7 mouse cellular contexts compared by ENCODE assay signal in genomic region chr4:115839956-115840355, GRCm38 (mm10). TPM values are rescaled to one million over a fixed set of nuclear protein-coding genes. Genes with fewer than 3 reads are reported as not detected.
A peak's percentile ranks its signal among the peaks of the same experiment; 100 is the strongest.
DNase-seq lines count a peak whose midpoint lies in the region; ATAC-seq lines count a peak whose summit lies in the region.

No protein-coding gene starts in this region.

- H3K27ac ChIP-seq in neural tube, embryonic 11.5 days (ENCODE audit: low read depth, low read length): no peak overlapping the region
- H3K27ac ChIP-seq in forebrain, embryonic 16.5 days (ENCODE audit: low read length): no peak overlapping the region
- no peak overlapping the region; the same call in 1 of the 2 replicates for H3K27ac ChIP-seq in limb, embryonic 12.5 days
- no peak overlapping the region for H3K27ac ChIP-seq in neural tube, embryonic 13.5 days (replicated peaks)

- no peak overlapping the region; the same call in 1 of the 2 replicates for H3K4me3 ChIP-seq in neural tube, embryonic 11.5 days (ENCODE audit: low read depth, low read length)
- H3K4me3 ChIP-seq in forebrain, embryonic 16.5 days (replicated peaks; ENCODE audit: low read length): no peak overlapping the region
- peak overlapping the region; percentile 71 for H3K4me3 ChIP-seq in limb, embryonic 12.5 days (replicated peaks)
- peak overlapping the region; percentile 73 for H3K4me3 ChIP-seq in neural tube, embryonic 13.5 days

- H3K9ac ChIP-seq in neural tube, embryonic 11.5 days (ENCODE audit: low read length): no peak overlapping the region
- no peak overlapping the region for H3K9ac ChIP-seq in forebrain, embryonic 16.5 days (replicated peaks; ENCODE audit: low read depth, low read length)
- no peak overlapping the region for H3K9ac ChIP-seq in limb, embryonic 12.5 days (replicated peaks)
- H3K9ac ChIP-seq in neural tube, embryonic 13.5 days: no peak overlapping the region

- 53% methylated on average over 4 of the region's 4 CpGs for WGBS in neural tube, embryonic 11.5 days
- WGBS in forebrain, embryonic 16.5 days: 59% methylated on average over 4 of the region's 4 CpGs
- WGBS in limb, embryonic 12.5 days: 45% methylated on average over 4 of the region's 4 CpGs
- 51% methylated on average over 4 of the region's 4 CpGs for WGBS in neural tube, embryonic 13.5 days

- no peaks in the 10 kb centered on the region for H3K9me3 ChIP-seq in neural tube, embryonic 11.5 days (ENCODE audit: control insufficient read depth, low read length)
- no peaks in the 10 kb centered on the region for H3K9me3 ChIP-seq in forebrain, embryonic 16.5 days (ENCODE audit: control insufficient read depth, low read length)
- no peaks in the 10 kb centered on the region for H3K9me3 ChIP-seq in limb, embryonic 12.5 days
- H3K9me3 ChIP-seq in neural tube, embryonic 13.5 days: no peaks in the 10 kb centered on the region

- peak overlapping the region; percentile 60 for H3K4me2 ChIP-seq in neural tube, embryonic 11.5 days (ENCODE audit: low read depth)
- peak overlapping the region; percentile 50; the same call in 1 of the 2 replicates for H3K4me2 ChIP-seq in forebrain, embryonic 16.5 days (ENCODE audit: low read length)
- H3K4me2 ChIP-seq in limb, embryonic 12.5 days: peak overlapping the region; percentile 67
- H3K4me2 ChIP-seq in neural tube, embryonic 13.5 days: peak overlapping the region; percentile 76

- ATAC-seq in neural tube, embryonic 11.5 days (ENCODE audit: insufficient read depth, low FRiP score, low TSS enrichment): no peak
- no peak for ATAC-seq in forebrain, embryonic 16.5 days
- no peak for ATAC-seq in limb, embryonic 12.5 days (ENCODE audit: insufficient number of reproducible peaks, insufficient read depth, low FRiP score, low TSS enrichment, low read depth)
- ATAC-seq in neural tube, embryonic 13.5 days (ENCODE audit: low read depth): no peak
- no peak for ATAC-seq in inflammation-experienced regulatory T-cells, adult 6 months

- H3K4me1 ChIP-seq in neural tube, embryonic 11.5 days (ENCODE audit: control insufficient read depth, insufficient read depth, low read length): 0 out of 2 replicates have a peak, but pooled peaks cover 3% of the 10 kb centered on the region
- peaks cover 6% of the 10 kb centered on the region for H3K4me1 ChIP-seq in forebrain, embryonic 16.5 days (replicated peaks; ENCODE audit: control insufficient read depth, insufficient read depth, low read length)
- peaks cover 7% of the 10 kb centered on the region for H3K4me1 ChIP-seq in limb, embryonic 12.5 days (replicated peaks)
- H3K4me1 ChIP-seq in neural tube, embryonic 13.5 days (replicated peaks): peaks cover 9% of the 10 kb centered on the region

- H3K27me3 ChIP-seq in neural tube, embryonic 11.5 days (ENCODE audit: control insufficient read depth, insufficient read depth, low read length): no peaks in the 10 kb centered on the region
- H3K27me3 ChIP-seq in forebrain, embryonic 16.5 days (replicated peaks; ENCODE audit: control insufficient read depth, insufficient read depth, low read length): no peaks in the 10 kb centered on the region
- H3K27me3 ChIP-seq in limb, embryonic 12.5 days: no peaks in the 10 kb centered on the region
- H3K27me3 ChIP-seq in neural tube, embryonic 13.5 days: no peaks in the 10 kb centered on the region

- no peak for DNase-seq in neural tube, embryonic 11.5 days (ENCODE audit: low spot score)
- no peak for DNase-seq in neural tube, embryonic 10.5 days (ENCODE audit: extremely low spot score, low spot score)
- no peak for DNase-seq in frontal cortex, postnatal 14 days (ENCODE audit: low spot score in 2 of 2)

- no peaks in the 10 kb centered on the region for H3K36me3 ChIP-seq in neural tube, embryonic 11.5 days (ENCODE audit: control insufficient read depth, insufficient read depth, low read length)
- no peaks in the 10 kb centered on the region for H3K36me3 ChIP-seq in forebrain, embryonic 16.5 days (ENCODE audit: control insufficient read depth, insufficient read depth)
- H3K36me3 ChIP-seq in limb, embryonic 12.5 days: peaks cover 10% of the 10 kb centered on the region
- H3K36me3 ChIP-seq in neural tube, embryonic 13.5 days: no peaks in the 10 kb centered on the region

RNA-seq across cellular contexts. Expression of gene Mknk1, which starts 1.0 kb away (rescaled TPM):
- polyA plus RNA-seq in neural tube, embryonic 11.5 days (2014; fragmentation: Nextera tagmentation; extraction: Ambion mirVana): 21.2 and 25.5 TPM in 2 replicates
- 25.4 and 27.9 TPM in 2 replicates for polyA plus RNA-seq in forebrain, embryonic 16.5 days (2015; fragmentation: Nextera tagmentation; extraction: Ambion mirVana)
- polyA plus RNA-seq in limb, embryonic 12.5 days (2016; fragmentation: Nextera tagmentation; extraction: Ambion mirVana): 33.6 and 38.0 TPM in 2 replicates
- 24.3 and 28.7 TPM in 2 replicates for polyA plus RNA-seq in neural tube, embryonic 13.5 days (2015; fragmentation: Nextera tagmentation; extraction: Ambion mirVana)
- 10 to 100 TPM; 34.8 to 45.1 (median 41.8) TPM for polyA plus RNA-seq in inflammation-experienced regulatory T-cells, adult 6 months (2017; shearing (Covaris generic))

RNA-seq across cellular contexts. Expression of gene Mob3c, which starts 12.1 kb away (rescaled TPM):
- 3.2 and 4.1 TPM in 2 replicates for polyA plus RNA-seq in neural tube, embryonic 11.5 days (2014; fragmentation: Nextera tagmentation; extraction: Ambion mirVana)
- 4.6 and 6.0 TPM in 2 replicates for polyA plus RNA-seq in forebrain, embryonic 16.5 days (2015; fragmentation: Nextera tagmentation; extraction: Ambion mirVana)
- 8.4 and 8.8 TPM in 2 replicates for polyA plus RNA-seq in limb, embryonic 12.5 days (2016; fragmentation: Nextera tagmentation; extraction: Ambion mirVana)
- polyA plus RNA-seq in neural tube, embryonic 13.5 days (2015; fragmentation: Nextera tagmentation; extraction: Ambion mirVana): 4.3 and 6.2 TPM in 2 replicates
- polyA plus RNA-seq in inflammation-experienced regulatory T-cells, adult 6 months (2017; shearing (Covaris generic)): 10 to 100 TPM in 2 of 3 experiments, 1 to 10 TPM in 1; 8.4 to 12.4 (median 10.2) TPM

RNA-seq across cellular contexts. Expression of gene Kncn, which starts 44.2 kb away (rescaled TPM):
- not detected in 2 replicates for polyA plus RNA-seq in neural tube, embryonic 11.5 days (2014; fragmentation: Nextera tagmentation; extraction: Ambion mirVana)
- 0.18 TPM in 1 of 2 replicates, not detected in the other for polyA plus RNA-seq in forebrain, embryonic 16.5 days (2015; fragmentation: Nextera tagmentation; extraction: Ambion mirVana)
- polyA plus RNA-seq in limb, embryonic 12.5 days (2016; fragmentation: Nextera tagmentation; extraction: Ambion mirVana): not detected in 2 replicates
- 0.30 and 0.42 TPM in 2 replicates for polyA plus RNA-seq in neural tube, embryonic 13.5 days (2015; fragmentation: Nextera tagmentation; extraction: Ambion mirVana)
- polyA plus RNA-seq in inflammation-experienced regulatory T-cells, adult 6 months (2017; shearing (Covaris generic)): not detected

RNA-seq across cellular contexts. Expression of gene 6430628N08Rik, which starts 50.5 kb away (rescaled TPM):
- polyA plus RNA-seq in neural tube, embryonic 11.5 days (2014; fragmentation: Nextera tagmentation; extraction: Ambion mirVana): not detected in 2 replicates
- 0.15 and 0.47 TPM in 2 replicates for polyA plus RNA-seq in forebrain, embryonic 16.5 days (2015; fragmentation: Nextera tagmentation; extraction: Ambion mirVana)
- polyA plus RNA-seq in limb, embryonic 12.5 days (2016; fragmentation: Nextera tagmentation; extraction: Ambion mirVana): 0.13 and 0.38 TPM in 2 replicates
- polyA plus RNA-seq in neural tube, embryonic 13.5 days (2015; fragmentation: Nextera tagmentation; extraction: Ambion mirVana): 1.2 and 4.1 TPM in 2 replicates
- not detected for polyA plus RNA-seq in inflammation-experienced regulatory T-cells, adult 6 months (2017; shearing (Covaris generic))

RNA-seq across cellular contexts. Expression of gene Atpaf1, which starts 55.3 kb away (rescaled TPM):
- polyA plus RNA-seq in neural tube, embryonic 11.5 days (2014; fragmentation: Nextera tagmentation; extraction: Ambion mirVana): 51.1 and 51.4 TPM in 2 replicates
- polyA plus RNA-seq in forebrain, embryonic 16.5 days (2015; fragmentation: Nextera tagmentation; extraction: Ambion mirVana): 35.1 and 36.8 TPM in 2 replicates
- 65.5 and 68.7 TPM in 2 replicates for polyA plus RNA-seq in limb, embryonic 12.5 days (2016; fragmentation: Nextera tagmentation; extraction: Ambion mirVana)
- polyA plus RNA-seq in neural tube, embryonic 13.5 days (2015; fragmentation: Nextera tagmentation; extraction: Ambion mirVana): 32.1 and 38.9 TPM in 2 replicates
- polyA plus RNA-seq in inflammation-experienced regulatory T-cells, adult 6 months (2017; shearing (Covaris generic)): 10 to 100 TPM; 17.7 to 20.9 (median 19.0) TPM

Comparison
In these comparisons a context has a peak if more than half of its experiments do, and no peak if none do; other contexts are left out.
1. H3K4me3 ChIP-seq: peak in limb, embryonic 12.5 days (single experiment) and neural tube, embryonic 13.5 days (single experiment); none in neural tube, embryonic 11.5 days (single experiment) and forebrain, embryonic 16.5 days (single experiment).
2. Peak in every context shown above with its lines, with median percentiles within 50 percentile points of each other: H3K4me2 ChIP-seq.